ENCODE assay signal across 13 mouse cellular contexts in the genomic region with DNA sequence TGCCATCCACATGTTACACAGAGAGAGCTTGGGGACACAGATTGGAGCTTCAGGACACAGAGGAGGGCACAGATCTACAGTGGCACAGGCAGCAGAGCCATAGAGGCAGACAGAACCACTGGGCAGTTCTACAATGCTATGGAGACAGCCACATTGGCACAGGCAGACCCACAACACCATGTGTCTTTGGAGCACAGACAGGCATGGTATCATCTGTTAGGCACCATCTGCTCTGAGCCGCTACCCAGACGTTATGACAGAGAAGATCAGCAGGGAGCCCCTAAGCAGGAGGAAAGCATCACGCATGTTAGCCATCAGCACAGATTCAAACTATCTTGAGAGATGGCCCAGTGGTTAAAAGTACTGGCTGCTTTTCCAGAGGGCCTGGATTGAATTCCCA.
DNase-seq lines count a peak whose midpoint lies in the region; ATAC-seq and TF ChIP-seq lines count a peak whose summit lies in the region.
"Had no signal": no experiment of that assay in that cellular context is flagged by ENCODE, and none has a peak within 500 bp of the region (broad histone marks: within the 10 kb centered on the region; RNA-seq: fewer than 3 reads in every experiment).

No protein-coding gene starts in this region.

- peaks cover 11% of the 10 kb centered on the region for H3K4me1 ChIP-seq in forebrain, embryonic 15.5 days
- peaks cover 2% of the 10 kb centered on the region; the same call in 1 of the 2 replicates for H3K4me1 ChIP-seq in forebrain, embryonic 11.5 days (replicated peaks; ENCODE audit: control insufficient read depth, insufficient read depth, low read length)

- H3K27ac ChIP-seq in forebrain, embryonic 15.5 days (replicated peaks) = no peak overlapping the region
- H3K27ac ChIP-seq in forebrain, embryonic 11.5 days (ENCODE audit: low read depth, low read length) = no peak overlapping the region
- H3K27ac ChIP-seq: midbrain, embryonic 15.5 days had no signal

- no peak for TF ChIP-seq CTCF in brain, embryonic 14.5 days (IDR thresholded peaks at IDR 0.05; ENCODE audit: borderline replicate concordance, extremely low read depth, insufficient read depth, insufficient read length)

- peak; percentile 89 for ATAC-seq in forebrain, embryonic 15.5 days (replicated peaks)
- no peak for ATAC-seq in forebrain, embryonic 11.5 days (replicated peaks; ENCODE audit: low FRiP score)
- ATAC-seq: activated CD4-positive, CD25-positive, alpha-beta regulatory T cell, adult 4 months; midbrain, embryonic 15.5 days had no signal

- 47% methylated on average over 3 of the region's 3 CpGs for WGBS in forebrain, embryonic 15.5 days
- 82% methylated on average over 3 of the region's 3 CpGs for WGBS in forebrain, embryonic 11.5 days

- no peak overlapping the region for H3K4me3 ChIP-seq in forebrain, embryonic 15.5 days
- no peak overlapping the region for H3K4me3 ChIP-seq in forebrain, embryonic 11.5 days (ENCODE audit: low read depth, low read length)
- H3K4me3 ChIP-seq: midbrain, embryonic 15.5 days had no signal

- peaks cover 10% of the 10 kb centered on the region; the same call in 1 of the 2 replicates for H3K27me3 ChIP-seq in forebrain, embryonic 15.5 days
- H3K27me3 ChIP-seq in forebrain, embryonic 11.5 days (ENCODE audit: control insufficient read depth, insufficient read depth, low read length) = no peaks in the 10 kb centered on the region

- no peak overlapping the region for H3K4me2 ChIP-seq in forebrain, embryonic 15.5 days (replicated peaks)
- H3K4me2 ChIP-seq in forebrain, embryonic 11.5 days (ENCODE audit: low read depth, low read length, severe bottlenecking) = no peak overlapping the region
- H3K4me2 ChIP-seq: midbrain, embryonic 15.5 days had no signal

- no peak for DNase-seq in forebrain, embryonic 11.5 days (ENCODE audit: low spot score)
- DNase-seq in brain, embryonic 14.5 days (ENCODE audit: low read depth) = peak; percentile 80
- DNase-seq in cerebellum, postnatal 14 days = peak; percentile 56 to 73
- DNase-seq in layer of hippocampus, adult 9-11 months = peak; percentile 78
- no peak for DNase-seq in urinary bladder, postnatal 25 days (ENCODE audit: low spot score)
- DNase-seq in testis, postnatal 14 days (ENCODE audit: low spot score) = no peak
- no peak for DNase-seq in urinary bladder, adult 18-20 months (ENCODE audit: low spot score in 2 of 2)
- DNase-seq: heart, postnatal 14 days; kidney, adult 9 months; lung, postnatal 10 days had no signal

- H3K36me3 ChIP-seq in forebrain, embryonic 15.5 days = no peaks in the 10 kb centered on the region
- no peaks in the 10 kb centered on the region for H3K36me3 ChIP-seq in forebrain, embryonic 11.5 days (ENCODE audit: control insufficient read depth, insufficient read depth, low read length)
- H3K36me3 ChIP-seq: midbrain, embryonic 15.5 days had no signal

- no peak overlapping the region for H3K9ac ChIP-seq in forebrain, embryonic 15.5 days (replicated peaks)
- no peak overlapping the region for H3K9ac ChIP-seq in forebrain, embryonic 11.5 days (ENCODE audit: low read length)
- H3K9ac ChIP-seq: midbrain, embryonic 15.5 days had no signal

- H3K9me3 ChIP-seq in forebrain, embryonic 15.5 days = no peaks in the 10 kb centered on the region
- H3K9me3 ChIP-seq in forebrain, embryonic 11.5 days (ENCODE audit: control insufficient read depth, low read length) = no peaks in the 10 kb centered on the region
- H3K9me3 ChIP-seq: midbrain, embryonic 15.5 days had no signal

- no peak for TF ChIP-seq POLR2A in brain, embryonic 14.5 days (IDR thresholded peaks at IDR 0.05; ENCODE audit: borderline replicate concordance, extremely low read depth, insufficient read depth, insufficient read length, poor library complexity, severe bottlenecking)

Comparison
In these comparisons a context has a peak if more than half of its experiments do, and no peak if none do; other contexts are left out.
1. DNase-seq: peak in brain, embryonic 14.5 days (single experiment), cerebellum, postnatal 14 days (2 of 2) and layer of hippocampus, adult 9-11 months (single experiment); none in forebrain, embryonic 11.5 days (single experiment), urinary bladder, postnatal 25 days (single experiment), testis, postnatal 14 days (single experiment) and urinary bladder, adult 18-20 months (0 of 2).